Mouse (Mus musculus) ES-Bruce4 (cell line): ENCODE measurements around the gene Lep.

ENCODE experiments used
- CTCF ChIP-seq: IDR thresholded peaks from one replicate; pipeline ENCODE4 v1.8.1; 2011; ENCODE audit warnings: low read depth, low read length
- EP300 ChIP-seq: IDR thresholded peaks from 2 replicates; pipeline ENCODE4 v1.6.1; 2011; ENCODE audit warnings: low read depth, low read length; ENCODE audit not compliant: insufficient read depth
- POLR2A ChIP-seq: IDR thresholded peaks from one replicate; pipeline ENCODE4 v1.8.1; 2011; ENCODE audit warnings: low read length; ENCODE audit not compliant: insufficient read depth

GRCm38 (mm10) chr6:29052188-29052587 lies 7.8 kb upstream of the Lep start:
- TF ChIP-seq CTCF (no peak), EP300 (no peak), POLR2A (no peak)
